Mouse (Mus musculus) cerebellum, postnatal 4 days (tissue): ENCODE data around the gene Fam171a2.

Experiments
- DNase-seq, 2 experiments: peaks; one replicate each; pipeline ENCODE4 v3.0.0; 2022; ENCODE audit warnings: low spot score in 2 of 2, mixed read lengths in 1 of 2

Gene Fam171a2

GRCm38 (mm10) chr11:102447497-102447896 lies at the start of gene Fam171a2:
Gene Fam171a2, minus strand, starts transcription at chr11:102447682.
- DNase-seq, result peak; percentile 91 to 96

GRCm38 (mm10) chr11:102496732-102497131 lies 49.2 kb upstream of the Fam171a2 start:
- DNase-seq, result no peak

GRCm38 (mm10) chr11:102496206-102496605 lies 48.7 kb upstream of the Fam171a2 start:
- no peak for DNase-seq

- DNase-seq, result no peak
Measured at GRCm38 (mm10) chr11:102495742-102496141, 48.3 kb upstream of the Fam171a2 start.

- DNase-seq, result no peak
Measured at GRCm38 (mm10) chr11:102495114-102495513, 47.6 kb upstream of the Fam171a2 start.

- DNase-seq, result no peak
Measured at GRCm38 (mm10) chr11:102494063-102494650, 46.7 kb upstream of the Fam171a2 start.

GRCm38 (mm10) chr11:102493241-102493640 lies 45.8 kb upstream of the Fam171a2 start:
- DNase-seq, result no peak

- DNase-seq, result no peak
Measured at GRCm38 (mm10) chr11:102487901-102488300, 40.4 kb upstream of the Fam171a2 start.

- DNase-seq, result peak in 1 of 2 experiments; percentile 39
Measured at GRCm38 (mm10) chr11:102486733-102487386, 39.4 kb upstream of the Fam171a2 start.

GRCm38 (mm10) chr11:102481779-102482178 lies 34.3 kb upstream of the Fam171a2 start:
- no peak for DNase-seq

GRCm38 (mm10) chr11:102480897-102481296 lies 33.4 kb upstream of the Fam171a2 start:
- no peak for DNase-seq

GRCm38 (mm10) chr11:102480111-102480510 lies 32.6 kb upstream of the Fam171a2 start:
- no peak for DNase-seq

GRCm38 (mm10) chr11:102479581-102479980 lies 32.1 kb upstream of the Fam171a2 start:
- DNase-seq, result no peak

GRCm38 (mm10) chr11:102478671-102479070 lies 31.2 kb upstream of the Fam171a2 start:
- DNase-seq, result no peak

GRCm38 (mm10) chr11:102475027-102475426 lies 27.5 kb upstream of the Fam171a2 start:
- DNase-seq, result no peak

- DNase-seq, result no peak
Measured at GRCm38 (mm10) chr11:102469648-102470357, 22.3 kb upstream of the Fam171a2 start, which contains the start of gene Itga2b. Gene Itga2b, minus strand, starts transcription at chr11:102470122.

- DNase-seq, result peak; percentile 82 to 91
Measured at GRCm38 (mm10) chr11:102467041-102467631, 19.7 kb upstream of the Fam171a2 start.

GRCm38 (mm10) chr11:102465713-102466436 lies 18.4 kb upstream of the Fam171a2 start:
- DNase-seq, result peak in 1 of 2 experiments; percentile 40

- DNase-seq, result no peak
Measured at GRCm38 (mm10) chr11:102464901-102465300, 17.4 kb upstream of the Fam171a2 start.

GRCm38 (mm10) chr11:102461764-102462163 lies 14.3 kb upstream of the Fam171a2 start:
- DNase-seq, result no peak

- DNase-seq, result no peak
Measured at GRCm38 (mm10) chr11:102460541-102460940, 13.1 kb upstream of the Fam171a2 start.
